Mouse (Mus musculus) adrenal gland, postnatal 25 days (tissue): ENCODE data around the gene 1810024B03Rik. TPM values are rescaled to one million over a fixed set of nuclear protein-coding genes. Genes with fewer than 3 reads are reported as not detected.
"Not testable (repeated sequence)": the region's sequence is repeated elsewhere in the genome, so short reads cannot be mapped to it uniquely, and the experiment has no call there.

Experiments used
- DNase-seq: peaks from one replicate; pipeline ENCODE4 v3.0.0; 2021; ENCODE audit warnings: mixed read lengths
- total RNA-seq: library from RNA; stranded (reverse); gene quantifications from 2 replicates; pipeline ENCODE4 v1.2.3, GENCODE M21; 2021

1810024B03Rik gene
- total RNA-seq, 1 experiment from 2014 or later, result 2.0 TPM

DNA sequence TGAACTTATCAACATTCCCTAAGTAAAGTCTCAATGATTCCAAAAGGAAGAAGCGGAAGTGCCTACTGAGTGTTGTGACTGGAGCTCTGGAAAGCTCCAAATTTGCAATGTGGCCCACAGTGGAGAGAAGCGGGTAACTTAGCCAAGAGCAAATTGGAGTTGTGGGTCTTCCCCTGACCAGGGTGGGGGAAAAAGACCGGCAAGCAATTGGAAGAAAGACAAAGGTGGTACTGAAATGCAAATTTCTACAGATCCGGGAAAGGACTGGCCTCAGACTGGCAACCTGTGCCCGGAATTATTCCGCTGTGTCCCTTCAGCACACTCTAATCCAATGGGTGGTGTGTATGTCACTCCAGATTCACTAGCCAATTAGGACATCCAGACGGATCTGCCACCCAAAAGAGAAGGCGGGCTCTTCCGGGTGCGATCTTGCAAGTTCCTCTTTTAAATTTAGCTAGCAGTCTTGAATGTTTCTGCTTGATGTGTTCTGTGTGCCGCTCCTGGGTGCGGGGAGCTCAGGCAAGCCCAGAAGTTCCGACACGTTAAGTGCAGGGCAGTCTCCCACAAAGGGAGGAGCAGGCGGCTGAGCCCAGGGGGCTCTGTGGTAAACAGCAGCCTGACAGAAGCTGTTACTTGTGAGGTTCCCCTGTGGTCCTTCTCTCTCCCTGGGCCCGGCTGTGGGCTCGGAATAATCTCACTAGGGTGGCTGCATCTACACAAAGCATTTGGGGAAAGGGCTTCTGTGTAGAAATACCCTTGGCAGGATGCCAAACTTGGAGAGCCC, 25.3 kb downstream of the 1810024B03Rik start:
- DNase-seq, result peak; percentile 74

DNA sequence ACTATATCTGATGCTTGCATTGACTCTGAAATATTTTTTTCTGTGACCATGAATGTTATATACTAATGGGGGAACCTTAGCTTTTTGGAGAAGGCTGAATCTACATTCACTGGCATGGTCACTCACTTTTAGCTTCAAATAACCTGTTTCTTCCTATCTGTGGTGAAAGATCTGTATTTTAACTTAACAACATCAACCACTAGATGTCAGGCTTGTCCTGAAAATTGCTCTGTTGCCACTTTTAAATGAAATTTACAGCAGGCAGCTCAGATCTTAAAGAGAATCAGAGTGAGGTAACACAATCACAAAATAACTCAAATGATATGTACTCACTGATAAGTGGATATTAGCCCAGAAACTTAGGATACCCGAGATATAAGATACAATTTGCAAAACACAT, 41.8 kb downstream of the 1810024B03Rik start:
- not testable (repeated sequence) for DNase-seq

- DNase-seq, result no peak
These were observed 42.4 kb downstream of the 1810024B03Rik start for GRCm38 (mm10) chr2:127165675-127166074.

DNA sequence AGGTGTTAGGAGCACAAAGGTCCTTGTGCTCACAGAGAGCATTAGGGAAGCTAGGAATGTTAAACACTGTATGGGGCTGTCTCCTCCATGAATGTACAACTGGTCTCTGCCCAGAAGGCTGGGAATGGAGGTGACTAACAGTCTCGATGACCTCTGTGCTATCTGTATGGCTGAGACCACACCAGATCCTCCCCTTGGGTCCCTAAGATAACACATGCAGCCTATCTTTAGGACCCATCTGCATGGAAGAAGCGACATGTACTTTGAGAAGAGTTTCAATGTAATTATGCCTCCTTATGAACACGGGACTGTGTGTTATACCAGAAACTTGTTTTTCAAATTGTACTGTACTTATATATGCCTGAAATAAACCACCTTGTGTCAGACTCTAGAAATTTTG, 62.4 kb downstream of the 1810024B03Rik start:
- no peak for DNase-seq

GRCm38 (mm10) chr2:127143158-127144063, 64.7 kb downstream of the 1810024B03Rik start, which contains the start of gene Itpripl1:
Itpripl1 (minus strand) TSS chr2:127143442.
- DNase-seq, result peak; percentile 80

GRCm38 (mm10) chr2:127142577-127143157, 65.4 kb downstream of the 1810024B03Rik start:
- no peak for DNase-seq

- DNase-seq, result no peak
These were observed 66.0 kb downstream of the 1810024B03Rik start for GRCm38 (mm10) chr2:127142031-127142430.

DNA sequence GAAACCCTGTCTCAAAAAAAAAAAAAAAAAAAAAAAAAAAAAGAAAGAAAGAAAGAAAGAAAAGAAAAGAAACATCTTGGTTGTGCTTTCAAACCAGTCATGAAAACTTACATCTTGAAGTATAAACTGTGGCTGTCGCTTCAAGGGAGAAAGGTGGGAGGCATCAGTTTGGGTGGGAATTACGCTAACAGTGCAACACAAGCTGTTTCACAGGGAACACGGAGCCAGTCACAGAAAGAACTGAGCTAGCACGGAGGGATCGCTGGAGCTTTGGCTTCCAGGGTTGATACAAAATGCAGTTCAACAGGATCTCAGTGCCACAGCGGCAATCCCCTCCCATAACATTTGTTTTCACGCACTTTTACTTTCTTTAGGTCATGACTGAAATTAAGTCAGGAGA, 68.1 kb downstream of the 1810024B03Rik start:
- no peak for DNase-seq

- no peak for DNase-seq
These were observed 68.5 kb downstream of the 1810024B03Rik start for GRCm38 (mm10) chr2:127139605-127140004.

- DNase-seq, result no peak
These were observed 69.0 kb downstream of the 1810024B03Rik start for GRCm38 (mm10) chr2:127139094-127139493.

DNA sequence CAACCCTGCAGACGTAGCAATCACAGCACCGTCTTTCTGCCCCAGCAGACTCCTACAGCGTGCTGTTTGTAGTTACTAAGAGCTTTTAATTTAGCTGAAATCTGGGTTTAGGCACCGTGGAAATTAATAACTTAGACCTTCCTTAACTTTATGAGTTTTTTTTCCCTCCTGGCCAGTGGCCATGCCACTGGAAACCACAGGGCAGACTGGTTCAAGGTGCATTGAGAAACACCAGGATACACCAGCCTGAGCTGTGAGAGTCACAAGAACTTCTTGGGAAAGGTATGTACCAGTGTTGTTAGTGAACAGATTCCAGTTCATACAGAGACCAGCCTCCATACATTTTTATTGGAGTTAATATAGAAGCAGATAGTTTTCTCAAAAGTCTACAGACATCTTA, 69.6 kb downstream of the 1810024B03Rik start:
- no peak for DNase-seq

DNA sequence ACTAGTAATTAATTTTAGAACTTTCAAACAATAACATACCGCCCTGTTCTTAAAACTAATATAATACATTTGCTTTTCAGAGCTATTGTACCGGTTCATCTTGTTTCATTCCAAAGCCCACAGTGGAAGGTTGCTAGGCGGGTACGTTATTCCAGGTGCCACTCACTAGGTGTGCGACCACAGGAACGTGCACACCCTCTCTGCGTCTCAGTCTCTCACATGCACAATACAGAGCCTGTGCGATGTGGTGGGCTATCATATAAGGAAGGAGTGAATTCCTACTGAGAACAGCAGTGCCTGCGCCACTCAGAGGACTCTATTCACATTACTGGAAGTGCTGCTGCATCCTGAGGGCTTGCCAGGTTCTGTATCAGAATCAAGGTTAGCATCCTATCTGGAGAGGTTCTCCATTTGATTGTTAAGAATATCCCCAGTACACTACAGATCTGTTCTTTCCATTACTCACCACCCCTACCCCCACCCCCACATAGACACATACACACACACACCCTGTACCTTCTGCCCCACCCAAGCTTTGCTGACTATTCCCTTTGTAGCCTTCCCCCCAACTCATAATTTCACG, 70.2 kb downstream of the 1810024B03Rik start:
- no peak for DNase-seq

DNA sequence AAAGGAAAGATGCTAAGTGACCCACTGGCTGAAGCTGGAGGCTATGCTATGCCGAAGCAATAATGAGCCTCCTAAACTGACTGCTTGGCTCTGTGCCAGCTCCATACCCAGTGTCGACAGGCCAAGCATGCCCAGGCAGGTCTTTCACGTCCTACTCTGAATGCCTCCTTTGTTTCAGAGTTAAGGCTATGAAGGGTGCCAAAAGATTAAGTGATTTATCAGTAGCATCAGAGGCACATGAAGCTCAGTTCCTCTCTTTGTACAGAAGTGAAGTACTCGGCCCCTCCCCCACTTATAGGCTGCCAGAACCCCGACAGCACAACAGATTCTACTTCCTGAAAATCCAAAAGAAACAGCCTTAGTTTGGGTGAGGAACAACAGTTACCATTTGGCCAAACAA, 71.1 kb downstream of the 1810024B03Rik start:
- no peak for DNase-seq

Other genes with a start within 250 kb of the 1810024B03Rik start
- 10.0 and 16.2 TPM in 2 replicates for gene Ap4e1, start 199.6 kb downstream of the 1810024B03Rik start, total RNA-seq
- 22.3 and 33.9 TPM in 2 replicates for gene Blvra, start 137.6 kb downstream of the 1810024B03Rik start, total RNA-seq
- 6.4 and 7.5 TPM in 2 replicates for gene Ncaph, start 74.3 kb downstream of the 1810024B03Rik start, total RNA-seq
- gene Itpripl1, start 64.8 kb downstream of the 1810024B03Rik start, total RNA-seq, result 5.3 and 7.2 TPM in 2 replicates
- gene Snrnp200, start 106 bp upstream of the 1810024B03Rik start, total RNA-seq, result 75.5 and 84.1 TPM in 2 replicates
- gene Ciao1, start 39.5 kb upstream of the 1810024B03Rik start, total RNA-seq, result 81.8 and 94.5 TPM in 2 replicates
- 72.3 and 79.3 TPM in 2 replicates for gene Tmem127, start 39.6 kb upstream of the 1810024B03Rik start, total RNA-seq
- gene Stard7, start 61.9 kb upstream of the 1810024B03Rik start, total RNA-seq, result 110 and 117 TPM in 2 replicates
- 0.49 TPM in 1 of 2 replicates, not detected in the other for gene Dusp2, start 127.9 kb upstream of the 1810024B03Rik start, total RNA-seq
- gene Astl, start 130.4 kb upstream of the 1810024B03Rik start, total RNA-seq, result not detected in 2 replicates
- gene Adra2b, start 154.9 kb upstream of the 1810024B03Rik start, total RNA-seq, result 1.4 and 2.0 TPM in 2 replicates
- gene Gpat2, start 216.9 kb upstream of the 1810024B03Rik start, total RNA-seq, result 0.43 TPM in 1 of 2 replicates, not detected in the other
- 42.0 and 46.8 TPM in 2 replicates for gene Fahd2a, start 236.3 kb upstream of the 1810024B03Rik start, total RNA-seq